In genomic region chr17:15208808-15209173, GRCm38 (mm10) we compare ENCODE assay signal across 9 mouse cellular contexts.
DNase-seq lines count a peak whose midpoint lies in the region; ATAC-seq lines count a peak whose summit lies in the region.
"Had no signal": no experiment of that assay in that cellular context is flagged by ENCODE, and none has a peak within 500 bp of the region (broad histone marks: within the 10 kb centered on the region; RNA-seq: fewer than 3 reads in every experiment).

No protein-coding gene starts in this region.

- H3K4me1 ChIP-seq in heart, embryonic 11.5 days (ENCODE audit: control insufficient read depth, insufficient read depth, low read length) = peaks cover 28% of the 10 kb centered on the region
- H3K4me1 ChIP-seq in neural tube, embryonic 11.5 days (ENCODE audit: control insufficient read depth, insufficient read depth, low read length) = peaks cover 13% of the 10 kb centered on the region
- peaks cover 20% of the 10 kb centered on the region for H3K4me1 ChIP-seq in limb, embryonic 13.5 days
- H3K4me1 ChIP-seq in stomach, embryonic 16.5 days (ENCODE audit: control insufficient read depth, insufficient read depth, low read length) = peaks cover 17% of the 10 kb centered on the region

- H3K27ac ChIP-seq in heart, embryonic 11.5 days (ENCODE audit: low read depth, low read length) = no peak overlapping the region
- peak overlapping the region; percentile 60; the same call in 1 of the 2 replicates for H3K27ac ChIP-seq in neural tube, embryonic 11.5 days (ENCODE audit: low read depth, low read length)
- H3K27ac ChIP-seq in limb, embryonic 13.5 days = no peak overlapping the region
- no peak overlapping the region for H3K27ac ChIP-seq in stomach, embryonic 16.5 days (ENCODE audit: low read length)

- ATAC-seq in heart, embryonic 11.5 days (replicated peaks; ENCODE audit: insufficient number of reproducible peaks, low FRiP score, low TSS enrichment) = no peak
- no peak for ATAC-seq in neural tube, embryonic 11.5 days (ENCODE audit: insufficient read depth, low FRiP score, low TSS enrichment)
- no peak; the same call in 1 of the 2 replicates for ATAC-seq in limb, embryonic 13.5 days (ENCODE audit: low FRiP score, low read depth)
- no peak for ATAC-seq in stomach, embryonic 16.5 days (ENCODE audit: insufficient read depth, low FRiP score)

- H3K9me3 ChIP-seq in heart, embryonic 11.5 days (replicated peaks; ENCODE audit: control insufficient read depth, low read length) = no peaks in the 10 kb centered on the region
- no peaks in the 10 kb centered on the region for H3K9me3 ChIP-seq in neural tube, embryonic 11.5 days (ENCODE audit: control insufficient read depth, low read length)
- no peaks in the 10 kb centered on the region for H3K9me3 ChIP-seq in limb, embryonic 13.5 days
- H3K9me3 ChIP-seq in stomach, embryonic 16.5 days (replicated peaks; ENCODE audit: control insufficient read depth, low read length) = no peaks in the 10 kb centered on the region

- peak overlapping the region; percentile 28; the same call in 1 of the 2 replicates for H3K9ac ChIP-seq in heart, embryonic 11.5 days (ENCODE audit: low read depth, low read length)
- peak overlapping the region; percentile 53; the same call in 1 of the 2 replicates for H3K9ac ChIP-seq in neural tube, embryonic 11.5 days (ENCODE audit: low read length)
- no peak overlapping the region for H3K9ac ChIP-seq in limb, embryonic 13.5 days
- no peak overlapping the region for H3K9ac ChIP-seq in stomach, embryonic 16.5 days (ENCODE audit: low read length)

- H3K4me2 ChIP-seq in heart, embryonic 11.5 days = peak overlapping the region; percentile 63
- H3K4me2 ChIP-seq in neural tube, embryonic 11.5 days (ENCODE audit: low read depth) = peak overlapping the region; percentile 56
- peak overlapping the region; percentile 65 for H3K4me2 ChIP-seq in limb, embryonic 13.5 days (replicated peaks)
- peak overlapping the region; percentile 52; the same call in 1 of the 2 replicates for H3K4me2 ChIP-seq in stomach, embryonic 16.5 days (ENCODE audit: low read depth, low read length)

- no peaks in the 10 kb centered on the region for H3K36me3 ChIP-seq in heart, embryonic 11.5 days (ENCODE audit: control insufficient read depth, insufficient read depth, low read length)
- no peaks in the 10 kb centered on the region for H3K36me3 ChIP-seq in neural tube, embryonic 11.5 days (ENCODE audit: control insufficient read depth, insufficient read depth, low read length)
- no peaks in the 10 kb centered on the region for H3K36me3 ChIP-seq in limb, embryonic 13.5 days
- H3K36me3 ChIP-seq in stomach, embryonic 16.5 days (ENCODE audit: control insufficient read depth, insufficient read depth, low read length) = no peaks in the 10 kb centered on the region

- intact Hi-C loops in heart, postnatal 14 days (cut with DNase I) = no loop called here

- no peak for DNase-seq in heart, postnatal 14 days
- no peak for DNase-seq in neural tube, embryonic 11.5 days (ENCODE audit: low spot score)
- DNase-seq in neural tube, embryonic 10.5 days (ENCODE audit: extremely low spot score, low spot score) = no peak
- no peak for DNase-seq in layer of hippocampus, adult 11-12 months (ENCODE audit: low spot score)
- DNase-seq in T-cell, adult 2 months (ENCODE audit: low spot score) = no peak
- DNase-seq: spleen, adult 18-20 months had no signal

- H3K27me3 ChIP-seq in heart, embryonic 11.5 days (ENCODE audit: control insufficient read depth, insufficient read depth, low read length) = no peaks in the 10 kb centered on the region
- H3K27me3 ChIP-seq in neural tube, embryonic 11.5 days (ENCODE audit: control insufficient read depth, insufficient read depth, low read length) = no peaks in the 10 kb centered on the region
- H3K27me3 ChIP-seq in limb, embryonic 13.5 days = no peaks in the 10 kb centered on the region
- H3K27me3 ChIP-seq in stomach, embryonic 16.5 days (ENCODE audit: control insufficient read depth, insufficient read depth, low read length) = no peaks in the 10 kb centered on the region

- peak overlapping the region; percentile 28 for H3K4me3 ChIP-seq in heart, embryonic 11.5 days (ENCODE audit: low read depth, low read length)
- no peak overlapping the region; the same call in 1 of the 2 replicates for H3K4me3 ChIP-seq in neural tube, embryonic 11.5 days (ENCODE audit: low read depth, low read length)
- peak overlapping the region; percentile 35; the same call in 1 of the 2 replicates for H3K4me3 ChIP-seq in limb, embryonic 13.5 days
- H3K4me3 ChIP-seq in stomach, embryonic 16.5 days (replicated peaks; ENCODE audit: low read length) = no peak overlapping the region

- 47% methylated on average over 3 of the region's 3 CpGs for WGBS in heart, embryonic 11.5 days (ENCODE audit: insufficient replicate concordance)
- 35% methylated on average over 3 of the region's 3 CpGs for WGBS in neural tube, embryonic 11.5 days
- 50% methylated on average over 3 of the region's 3 CpGs for WGBS in limb, embryonic 13.5 days
- 58% methylated on average over 3 of the region's 3 CpGs for WGBS in stomach, embryonic 16.5 days

Comparison
In these comparisons a context has a peak if more than half of its experiments do, and no peak if none do; other contexts are left out.
1. H3K4me3 ChIP-seq: peak in heart, embryonic 11.5 days (single experiment) and limb, embryonic 13.5 days (single experiment); none in neural tube, embryonic 11.5 days (single experiment) and stomach, embryonic 16.5 days (single experiment).
2. H3K9ac ChIP-seq: peak in heart, embryonic 11.5 days (single experiment) and neural tube, embryonic 11.5 days (single experiment); none in limb, embryonic 13.5 days (single experiment) and stomach, embryonic 16.5 days (single experiment).
3. Peak in every context shown above with its lines, with median percentiles within 50 percentile points of each other: H3K4me2 ChIP-seq.